Mouse (Mus musculus): ENCODE results near the gene Epm2aip1. TPM values are rescaled to one million over a fixed set of nuclear protein-coding genes. Genes with fewer than 3 reads are reported as not detected.

Gene Epm2aip1
- polyA plus RNA-seq, 1 experiment from 2014 or later: 39.3 TPM

GRCm38 (mm10) chr9:111267998-111268397 is 3.7 kb upstream of the Epm2aip1 start:
- Histone ChIP-seq H3K4me1 (replicated peaks) (peaks cover 16% of the 10 kb centered on the region), H3K27ac (replicated peaks) (no peak overlapping the region), H3K9me3 (no peaks in the 10 kb centered on the region), H3K4me2 (no peak overlapping the region), H3K9ac (no peak overlapping the region), H3K4me3 (no peak overlapping the region), H3K27me3 (no peaks in the 10 kb centered on the region), H3K36me3 (peaks cover 23% of the 10 kb centered on the region)
- ATAC-seq (ENCODE audit: low read depth): no peak
- 96% methylated on average over 2 of the region's 2 CpGs for WGBS

- Histone ChIP-seq H3K4me3 (peak overlapping the region; percentile 79), H3K36me3 (peaks cover 18% of the 10 kb centered on the region; the same call in 1 of the 2 replicates), H3K27me3 (no peaks in the 10 kb centered on the region), H3K4me2 (peak overlapping the region; percentile 66), H3K4me1 (replicated peaks) (peaks cover 42% of the 10 kb centered on the region), H3K9me3 (no peaks in the 10 kb centered on the region), H3K9ac (peak overlapping the region; percentile 79), H3K27ac (replicated peaks) (peak overlapping the region; percentile 94)
- 8% methylated on average over 5 of the region's 5 CpGs for WGBS
- ATAC-seq (ENCODE audit: low read depth): no peak
These were observed 1.1 kb upstream of the Epm2aip1 start for GRCm38 (mm10) chr9:111270606-111271005.

GRCm38 (mm10) chr9:111271056-111271433 is 684 bp upstream of the Epm2aip1 start:
- H3K36me3 ChIP-seq: peaks cover 18% of the 10 kb centered on the region
- peak; percentile 85 for ATAC-seq (ENCODE audit: low read depth)
- peak overlapping the region; percentile 79 for H3K4me3 ChIP-seq
- no peaks in the 10 kb centered on the region for H3K27me3 ChIP-seq
- H3K4me2 ChIP-seq: peak overlapping the region; percentile 66
- H3K27ac ChIP-seq (replicated peaks): peak overlapping the region; percentile 94
- H3K9ac ChIP-seq: peak overlapping the region; percentile 79
- WGBS: under 1% methylated on average over 32 of the region's 32 CpGs
- peaks cover 47% of the 10 kb centered on the region for H3K4me1 ChIP-seq (replicated peaks)
- no peaks in the 10 kb centered on the region for H3K9me3 ChIP-seq

GRCm38 (mm10) chr9:111272356-111272755 is 627 bp downstream of the Epm2aip1 start:
- Histone ChIP-seq H3K9me3 (no peaks in the 10 kb centered on the region), H3K27me3 (no peaks in the 10 kb centered on the region), H3K36me3 (peaks cover 22% of the 10 kb centered on the region), H3K4me1 (replicated peaks) (peaks cover 60% of the 10 kb centered on the region), H3K27ac (replicated peaks) (peak overlapping the region; percentile 97), H3K4me3 (peak overlapping the region; percentile 79), H3K4me2 (peak overlapping the region; percentile 94), H3K9ac (peak overlapping the region; percentile 91)
- no peak for ATAC-seq (ENCODE audit: low read depth)
- 13% methylated on average over 19 of the region's 19 CpGs for WGBS

GRCm38 (mm10) chr9:111272996-111273785 is 1.5 kb downstream of the Epm2aip1 start:
- Histone ChIP-seq H3K4me1 (replicated peaks) (peaks cover 67% of the 10 kb centered on the region), H3K4me3 (peak overlapping the region; percentile 79), H3K9me3 (no peaks in the 10 kb centered on the region), H3K9ac (peak overlapping the region; percentile 91), H3K27ac (replicated peaks) (no peak overlapping the region), H3K27me3 (no peaks in the 10 kb centered on the region), H3K4me2 (peak overlapping the region; percentile 94), H3K36me3 (peaks cover 25% of the 10 kb centered on the region)
- WGBS: 77% methylated on average over 15 of the region's 15 CpGs
- no peak for ATAC-seq (ENCODE audit: low read depth)

GRCm38 (mm10) chr9:111273958-111274357 is 2.2 kb downstream of the Epm2aip1 start:
- H3K4me2 ChIP-seq: peak overlapping the region; percentile 94
- no peaks in the 10 kb centered on the region for H3K9me3 ChIP-seq
- no peaks in the 10 kb centered on the region for H3K27me3 ChIP-seq
- H3K4me1 ChIP-seq (replicated peaks): peaks cover 73% of the 10 kb centered on the region
- WGBS: 91% methylated on average over 1 of the region's 1 CpGs
- 0 out of 2 replicates have a peak overlapping the region, but pooled peaks have one; percentile 91 for H3K9ac ChIP-seq
- peak overlapping the region; percentile 79 for H3K4me3 ChIP-seq
- peaks cover 32% of the 10 kb centered on the region for H3K36me3 ChIP-seq
- ATAC-seq (ENCODE audit: low read depth): no peak
- H3K27ac ChIP-seq (replicated peaks): no peak overlapping the region

GRCm38 (mm10) chr9:111275156-111275555 is 3.4 kb downstream of the Epm2aip1 start:
- peaks cover 69% of the 10 kb centered on the region for H3K4me1 ChIP-seq (replicated peaks)
- H3K27me3 ChIP-seq: no peaks in the 10 kb centered on the region
- no peaks in the 10 kb centered on the region for H3K9me3 ChIP-seq
- peak overlapping the region; percentile 31; the same call in 1 of the 2 replicates for H3K9ac ChIP-seq
- 63% methylated on average over 1 of the region's 1 CpGs for WGBS
- peaks cover 42% of the 10 kb centered on the region for H3K36me3 ChIP-seq
- ATAC-seq (ENCODE audit: low read depth): no peak
- H3K4me3 ChIP-seq: peak overlapping the region; percentile 20
- H3K4me2 ChIP-seq: peak overlapping the region; percentile 94
- no peak overlapping the region for H3K27ac ChIP-seq (replicated peaks)

- Histone ChIP-seq H3K4me3 (no peak overlapping the region), H3K4me1 (replicated peaks) (peaks cover 5% of the 10 kb centered on the region), H3K27ac (replicated peaks) (no peak overlapping the region), H3K4me2 (no peak overlapping the region), H3K9ac (no peak overlapping the region), H3K9me3 (no peaks in the 10 kb centered on the region), H3K27me3 (no peaks in the 10 kb centered on the region), H3K36me3 (0 out of 2 replicates have a peak, but pooled peaks cover 3% of the 10 kb centered on the region)
- WGBS: 34% methylated on average over 3 of the region's 3 CpGs
- no peak for ATAC-seq (ENCODE audit: low read depth)
These were observed 13.3 kb downstream of the Epm2aip1 start for GRCm38 (mm10) chr9:111285061-111285460.

- ATAC-seq (ENCODE audit: low read depth): no peak
- H3K36me3 ChIP-seq: 0 out of 2 replicates have a peak, but pooled peaks cover 3% of the 10 kb centered on the region
- no peak overlapping the region for H3K4me2 ChIP-seq
- H3K4me3 ChIP-seq: no peak overlapping the region
- peaks cover 5% of the 10 kb centered on the region for H3K4me1 ChIP-seq (replicated peaks)
- no peaks in the 10 kb centered on the region for H3K27me3 ChIP-seq
- 0 out of 2 replicates have a peak overlapping the region, but pooled peaks have one; percentile 42 for H3K27ac ChIP-seq (replicated peaks)
- WGBS: 11% methylated on average over 5 of the region's 5 CpGs
- H3K9ac ChIP-seq: peak overlapping the region; percentile 1; the same call in 1 of the 2 replicates
- H3K9me3 ChIP-seq: no peaks in the 10 kb centered on the region
These were observed 13.9 kb downstream of the Epm2aip1 start for GRCm38 (mm10) chr9:111285676-111286075.

- no peaks in the 10 kb centered on the region for H3K27me3 ChIP-seq
- H3K27ac ChIP-seq (replicated peaks): no peak overlapping the region
- no peak overlapping the region for H3K4me2 ChIP-seq
- WGBS: 81% methylated on average over 2 of the region's 2 CpGs
- H3K36me3 ChIP-seq: 0 out of 2 replicates have a peak, but pooled peaks cover 2% of the 10 kb centered on the region
- no peak overlapping the region for H3K4me3 ChIP-seq
- H3K9ac ChIP-seq: no peak overlapping the region
- no peaks in the 10 kb centered on the region for H3K9me3 ChIP-seq
- no peak for ATAC-seq (ENCODE audit: low read depth)
- peaks cover 5% of the 10 kb centered on the region for H3K4me1 ChIP-seq (replicated peaks)
These were observed 14.7 kb downstream of the Epm2aip1 start for GRCm38 (mm10) chr9:111286468-111286867.

GRCm38 (mm10) chr9:111287956-111288355 is 16.2 kb downstream of the Epm2aip1 start:
- H3K4me1 ChIP-seq (replicated peaks): peaks cover 5% of the 10 kb centered on the region
- H3K4me2 ChIP-seq: no peak overlapping the region
- H3K4me3 ChIP-seq: no peak overlapping the region
- no peak for ATAC-seq (ENCODE audit: low read depth)
- no peaks in the 10 kb centered on the region for H3K27me3 ChIP-seq
- H3K9ac ChIP-seq: no peak overlapping the region
- 92% methylated on average over 4 of the region's 4 CpGs for WGBS
- H3K27ac ChIP-seq (replicated peaks): no peak overlapping the region
- H3K9me3 ChIP-seq: no peaks in the 10 kb centered on the region
- no peaks in the 10 kb centered on the region for H3K36me3 ChIP-seq

GRCm38 (mm10) chr9:111289294-111289831 is 17.6 kb downstream of the Epm2aip1 start:
- peaks cover 5% of the 10 kb centered on the region for H3K4me1 ChIP-seq (replicated peaks)
- no peaks in the 10 kb centered on the region for H3K36me3 ChIP-seq
- 0 out of 2 replicates have a peak, but pooled peaks have one; percentile 12 for ATAC-seq (ENCODE audit: low read depth)
- no peaks in the 10 kb centered on the region for H3K27me3 ChIP-seq
- 0 out of 2 replicates have a peak overlapping the region, but pooled peaks have one; percentile 6 for H3K4me2 ChIP-seq
- 59% methylated on average over 9 of the region's 9 CpGs for whole genome bisulfite sequencing
- no peak overlapping the region for H3K9ac ChIP-seq
- H3K9me3 ChIP-seq: no peaks in the 10 kb centered on the region
- no peak overlapping the region for H3K27ac ChIP-seq (replicated peaks)
- H3K4me3 ChIP-seq: no peak overlapping the region
